Mouse (Mus musculus): ENCODE measurements around the gene Opcml.

DNA sequence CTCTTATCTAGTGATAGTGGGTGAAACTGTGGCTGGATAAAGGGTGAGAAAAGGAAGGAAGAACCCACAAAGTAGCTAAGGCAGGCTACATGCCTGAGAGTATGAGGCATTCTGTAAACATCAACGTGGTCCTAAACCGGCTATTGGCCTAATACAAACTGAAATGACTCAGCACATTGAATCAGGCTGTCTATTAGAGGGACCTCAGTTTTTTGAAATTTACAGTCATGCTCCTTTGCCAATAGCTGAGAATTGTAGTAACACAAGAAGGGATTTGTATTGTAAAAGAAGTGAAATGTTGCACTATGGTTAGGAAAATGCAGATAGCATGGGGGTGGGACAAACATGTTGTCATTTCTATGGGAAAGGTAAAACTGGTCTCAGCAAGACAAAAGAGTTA, 10.4 kb downstream of the Opcml start:
- no peak for TF ChIP-seq POLR2A (IDR thresholded peaks at IDR 0.05; ENCODE audit: low read depth, low read length)
- no peak for TF ChIP-seq CTCF (IDR thresholded peaks at IDR 0.05; ENCODE audit: extremely low read depth, insufficient read depth, insufficient read length, insufficient replicate concordance)

Measured in spleen, adult 2 months (tissue).